Mouse (Mus musculus) small intestine, adult 2 months (tissue): ENCODE data around the gene Tpo.

ENCODE experiments used
- CTCF ChIP-seq: fragments of 200-500 bp; IDR thresholded peaks from 2 replicates; pipeline ENCODE4 v1.5.1; 2012; ENCODE audit warnings: low read depth, mild to moderate bottlenecking, control low read depth, inconsistent platforms, low read length, moderate library complexity, mixed read lengths; ENCODE audit not compliant: insufficient replicate concordance, insufficient read length; ENCODE audit errors: extremely low read depth
- POLR2A ChIP-seq: fragments of 200-500 bp; IDR thresholded peaks from 2 replicates; pipeline ENCODE4 v1.6.1; 2012; ENCODE audit warnings: low read depth, mild to moderate bottlenecking, control low read depth, inconsistent platforms, low read length, moderate library complexity

- TF ChIP-seq CTCF, result no peak
- no peak for TF ChIP-seq POLR2A
Observed at GRCm38 (mm10) chr12:30054761-30055540, 77.5 kb downstream of the Tpo start.
